Mouse (Mus musculus) lung, postnatal 0 days (tissue): ENCODE results near the gene Ces3b.

Experiments
- CTCF ChIP-seq: IDR thresholded peaks from 2 replicates; pipeline ENCODE4 v1.5.1; 2016; ENCODE audit warnings: antibody characterized with exemption, mild to moderate bottlenecking
- EP300 ChIP-seq: IDR thresholded peaks from 2 replicates; pipeline ENCODE4 v1.6.1; 2016; ENCODE audit warnings: antibody characterized with exemption, mild to moderate bottlenecking, control low read depth

- TF ChIP-seq CTCF (no peak), EP300 (no peak)
These were observed 20.7 kb downstream of the Ces3b start for GRCm38 (mm10) chr8:105104220-105104619.
